Mouse (Mus musculus) stomach, embryonic 15.5 days (tissue): ENCODE data around the gene Slc15a1. TPM values are rescaled to one million over a fixed set of nuclear protein-coding genes. Genes with fewer than 3 reads are reported as not detected.

Source experiments
- ATAC-seq: fragments of 200-750 bp; cut with Nextera tagmentation; 2 replicates; pipeline ENCODE4 v1.8.0; 2017; ENCODE audit warnings: low read depth, moderate number of reproducible peaks, moderate TSS enrichment; ENCODE audit not compliant: insufficient read depth, low FRiP score
- H3K27ac ChIP-seq: fragments of 300-500 bp; sonication (generic); 2 replicates; pipeline ENCODE4 v1.5.1; 2015; ENCODE audit warnings: mild to moderate bottlenecking, inconsistent platforms
- H3K27me3 ChIP-seq: fragments of 300-500 bp; sonication (generic); replicated peaks from 2 replicates; pipeline ENCODE4 v1.6.1; 2015; ENCODE audit warnings: inconsistent platforms
- H3K36me3 ChIP-seq: fragments of 300-500 bp; sonication (generic); 2 replicates; pipeline ENCODE4 v1.6.1; 2015; ENCODE audit warnings: inconsistent platforms
- H3K4me1 ChIP-seq: fragments of 300-500 bp; sonication (generic); 2 replicates; pipeline ENCODE4 v1.6.1; 2015; ENCODE audit warnings: inconsistent platforms
- H3K4me2 ChIP-seq: fragments of 300-500 bp; sonication (generic); 2 replicates; pipeline ENCODE4 v1.6.1; 2015; ENCODE audit warnings: mild to moderate bottlenecking, inconsistent platforms
- H3K4me3 ChIP-seq: fragments of 300-500 bp; sonication (generic); replicated peaks from 2 replicates; pipeline ENCODE4 v1.5.1; 2015; ENCODE audit warnings: inconsistent platforms
- H3K9ac ChIP-seq: fragments of 300-500 bp; sonication (generic); 2 replicates; pipeline ENCODE4 v1.6.1; 2015; ENCODE audit warnings: inconsistent platforms
- H3K9me3 ChIP-seq: fragments of 300-500 bp; sonication (generic); 2 replicates; pipeline ENCODE4 v1.6.1; 2016; ENCODE audit warnings: inconsistent platforms
- WGBS: fragments of 180-500 bp; shearing (Covaris S2); methylation state at CpG from one replicate; pipeline ENCODE4 v1.1.7; 2015; 5-methylcytosine and 5-hydroxymethylcytosine counted together
- polyA plus RNA-seq: library from polyadenylated mRNA; unstranded; fragments of >200 nt; fragmentation: Nextera tagmentation; extraction: Ambion mirVana; gene quantifications from 2 replicates; pipeline ENCODE4 v1.2.1, GENCODE M21; 2015

The Slc15a1 gene
- polyA plus RNA-seq, 1 experiment from 2014 or later: 1.6 TPM

- ATAC-seq: no peak
- no peak overlapping the region for H3K27ac ChIP-seq
- no peaks in the 10 kb centered on the region for H3K9me3 ChIP-seq
- H3K4me3 ChIP-seq: no peak overlapping the region
- H3K4me2 ChIP-seq: no peak overlapping the region
- no peaks in the 10 kb centered on the region for H3K36me3 ChIP-seq
- 78% methylated on average over 1 of the region's 1 CpGs for WGBS
- H3K9ac ChIP-seq: no peak overlapping the region
- H3K4me1 ChIP-seq: no peaks in the 10 kb centered on the region
- no peaks in the 10 kb centered on the region for H3K27me3 ChIP-seq
These were observed 19.3 kb downstream of the Slc15a1 start for GRCm38 (mm10) chr14:121485722-121486121.

DNA sequence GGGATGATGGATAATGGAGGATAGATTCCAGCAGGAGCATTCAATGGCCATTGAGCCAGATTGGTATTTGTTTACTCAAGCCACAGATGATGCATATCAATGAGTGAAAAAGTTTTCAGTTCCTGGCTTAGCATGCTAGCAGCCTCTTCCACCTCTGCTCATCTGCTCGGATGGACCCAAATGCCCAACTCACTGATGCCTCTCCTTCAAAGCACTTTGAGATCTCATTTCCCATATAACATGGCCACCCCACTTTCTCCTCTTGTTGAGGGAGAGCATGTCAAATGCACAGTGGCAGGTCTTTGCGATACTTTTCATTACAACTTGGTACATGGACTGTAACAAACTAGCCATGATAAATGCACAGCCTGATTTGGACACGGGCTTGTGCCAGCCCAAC, 20.6 kb downstream of the Slc15a1 start:
- no peak overlapping the region for H3K27ac ChIP-seq
- no peaks in the 10 kb centered on the region for H3K4me1 ChIP-seq
- ATAC-seq: no peak
- no peak overlapping the region for H3K4me3 ChIP-seq
- no peak overlapping the region for H3K9ac ChIP-seq
- 83% methylated on average over 3 of the region's 3 CpGs for WGBS
- H3K4me2 ChIP-seq: no peak overlapping the region
- no peaks in the 10 kb centered on the region for H3K27me3 ChIP-seq
- no peaks in the 10 kb centered on the region for H3K9me3 ChIP-seq
- H3K36me3 ChIP-seq: no peaks in the 10 kb centered on the region

DNA sequence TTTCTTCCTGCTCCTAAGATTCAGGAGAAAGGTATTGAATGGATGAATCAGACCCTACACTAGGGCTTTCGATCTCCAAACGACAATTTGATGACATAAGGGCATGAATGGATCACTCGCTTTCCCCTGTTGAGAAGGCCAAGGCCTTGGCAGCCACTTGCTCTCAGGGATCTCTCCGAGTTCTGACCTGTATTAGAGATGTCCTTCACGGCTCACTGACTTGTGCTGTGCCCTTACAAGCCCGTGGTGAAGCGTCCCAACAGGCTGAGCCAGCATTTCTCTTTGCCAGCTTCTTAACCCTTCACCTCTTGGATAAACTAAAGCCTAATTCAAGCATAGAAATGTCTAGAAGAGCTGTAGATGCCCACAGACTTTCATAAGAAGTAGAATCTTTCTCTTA, 22.9 kb downstream of the Slc15a1 start:
- no peak for ATAC-seq
- H3K4me3 ChIP-seq: no peak overlapping the region
- no peak overlapping the region for H3K27ac ChIP-seq
- WGBS: 70% methylated on average over 7 of the region's 7 CpGs
- H3K9ac ChIP-seq: no peak overlapping the region
- no peak overlapping the region for H3K4me2 ChIP-seq
- no peaks in the 10 kb centered on the region for H3K27me3 ChIP-seq
- H3K4me1 ChIP-seq: no peaks in the 10 kb centered on the region
- H3K9me3 ChIP-seq: no peaks in the 10 kb centered on the region
- H3K36me3 ChIP-seq: no peaks in the 10 kb centered on the region

DNA sequence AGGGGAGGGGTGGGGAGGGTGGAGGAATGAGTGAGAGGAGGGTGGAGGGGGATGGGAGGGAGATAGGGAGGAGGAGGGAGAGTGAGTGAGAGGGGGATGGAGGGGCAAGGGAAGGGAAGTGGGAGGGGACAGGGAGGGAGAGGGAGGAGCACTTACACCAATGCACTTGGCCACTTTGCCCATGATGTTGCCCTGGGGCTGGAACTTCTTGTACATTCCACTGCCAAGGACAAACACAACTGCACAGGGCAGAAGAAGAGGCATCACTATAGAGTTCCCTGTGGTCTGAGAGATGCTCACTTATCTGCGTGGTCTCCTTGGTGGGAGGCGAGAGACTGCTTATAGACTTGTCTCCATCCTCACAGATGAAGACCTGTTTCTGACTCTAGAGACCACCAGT, 23.5 kb downstream of the Slc15a1 start:
- Histone ChIP-seq H3K36me3 (no peaks in the 10 kb centered on the region), H3K27me3 (no peaks in the 10 kb centered on the region), H3K9ac (no peak overlapping the region), H3K27ac (no peak overlapping the region), H3K4me3 (no peak overlapping the region), H3K4me1 (no peaks in the 10 kb centered on the region), H3K9me3 (no peaks in the 10 kb centered on the region), H3K4me2 (no peak overlapping the region)
- 93% methylated on average over 2 of the region's 2 CpGs for WGBS
- no peak for ATAC-seq

GRCm38 (mm10) chr14:121479096-121479495, 26.0 kb downstream of the Slc15a1 start:
- no peak for ATAC-seq
- no peak overlapping the region for H3K9ac ChIP-seq
- H3K4me2 ChIP-seq: no peak overlapping the region
- no peaks in the 10 kb centered on the region for H3K36me3 ChIP-seq
- H3K4me1 ChIP-seq: no peaks in the 10 kb centered on the region
- H3K4me3 ChIP-seq: no peak overlapping the region
- H3K27me3 ChIP-seq: no peaks in the 10 kb centered on the region
- H3K27ac ChIP-seq: no peak overlapping the region
- 73% methylated on average over 3 of the region's 3 CpGs for WGBS
- H3K9me3 ChIP-seq: no peaks in the 10 kb centered on the region

DNA sequence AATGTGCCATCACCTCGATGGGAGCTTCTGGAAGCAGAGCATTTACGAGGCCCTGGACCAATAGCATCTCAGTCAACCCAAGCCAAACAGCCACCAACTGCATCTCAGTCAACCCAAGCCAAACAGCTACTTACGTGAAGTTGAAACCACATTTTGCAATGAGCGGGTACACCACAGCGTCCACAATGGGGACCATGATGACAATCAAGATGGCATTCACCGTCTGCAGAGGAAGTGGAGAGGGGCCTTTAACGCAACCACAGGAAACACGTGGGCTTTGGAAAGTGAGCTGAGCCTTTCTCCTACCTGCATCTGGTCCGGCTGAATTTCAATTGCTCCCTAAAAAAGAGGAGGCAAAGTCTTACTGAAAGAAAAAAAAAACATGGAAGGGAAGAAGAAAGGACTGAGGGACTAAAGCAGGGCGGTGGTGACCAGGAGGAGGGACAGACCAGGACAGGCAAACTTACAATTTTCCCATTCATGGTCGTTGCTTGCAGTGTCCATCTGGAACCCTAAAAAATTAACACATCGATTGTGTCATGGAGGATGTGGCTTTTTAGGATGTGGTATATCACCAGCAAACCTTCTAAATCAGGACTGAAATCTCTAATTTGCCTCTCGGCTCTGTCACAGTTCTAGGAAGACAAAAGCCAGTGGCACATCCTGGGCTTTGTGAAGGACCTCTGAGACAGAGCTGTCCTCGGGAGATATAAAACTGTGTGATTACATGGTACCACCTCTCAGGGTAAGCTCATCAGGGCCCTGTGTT, 26.9 kb downstream of the Slc15a1 start:
- no peaks in the 10 kb centered on the region for H3K4me1 ChIP-seq
- H3K27me3 ChIP-seq: no peaks in the 10 kb centered on the region
- H3K4me2 ChIP-seq: no peak overlapping the region
- H3K9me3 ChIP-seq: no peaks in the 10 kb centered on the region
- H3K36me3 ChIP-seq: no peaks in the 10 kb centered on the region
- ATAC-seq: no peak
- no peak overlapping the region for H3K4me3 ChIP-seq
- WGBS: 80% methylated on average over 14 of the region's 14 CpGs
- H3K27ac ChIP-seq: no peak overlapping the region
- H3K9ac ChIP-seq: no peak overlapping the region

- Histone ChIP-seq H3K36me3 (no peaks in the 10 kb centered on the region), H3K9ac (no peak overlapping the region), H3K27me3 (no peaks in the 10 kb centered on the region), H3K27ac (no peak overlapping the region), H3K9me3 (no peaks in the 10 kb centered on the region), H3K4me1 (no peaks in the 10 kb centered on the region), H3K4me2 (no peak overlapping the region), H3K4me3 (no peak overlapping the region)
- no peak for ATAC-seq
- WGBS: 66% methylated on average over 4 of the region's 4 CpGs
These were observed 31.2 kb downstream of the Slc15a1 start for GRCm38 (mm10) chr14:121473869-121474268.

DNA sequence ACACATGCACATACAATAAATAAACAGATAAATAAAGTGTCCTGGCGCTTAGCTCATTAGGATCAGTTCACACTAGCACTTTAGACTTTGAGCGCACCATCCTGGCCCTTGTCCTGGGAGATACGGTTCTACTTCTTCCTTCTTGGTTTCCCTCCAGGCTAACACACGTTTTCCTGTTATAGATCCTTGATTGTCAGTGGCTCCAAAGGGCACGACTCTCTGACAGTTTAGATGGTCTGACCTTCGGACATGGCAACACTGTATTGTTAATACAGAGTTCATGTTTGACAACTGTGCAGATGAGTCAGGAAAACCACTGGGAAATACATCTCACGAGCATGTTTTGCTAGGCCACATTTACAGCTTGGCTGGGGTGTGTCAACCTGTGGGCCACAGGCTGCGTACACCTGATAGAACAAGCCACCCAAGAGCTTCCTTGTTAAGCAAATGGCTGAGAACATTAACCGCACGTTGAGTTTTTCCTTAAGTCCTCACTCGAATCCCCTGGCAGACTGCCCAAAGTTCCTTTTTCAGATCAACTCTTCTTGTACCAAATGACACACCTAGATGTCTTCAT, 33.4 kb downstream of the Slc15a1 start:
- ATAC-seq: peak; percentile 47; the same call in 1 of the 2 replicates
- no peak overlapping the region for H3K9ac ChIP-seq
- H3K4me1 ChIP-seq: no peaks in the 10 kb centered on the region
- H3K4me2 ChIP-seq: no peak overlapping the region
- H3K36me3 ChIP-seq: no peaks in the 10 kb centered on the region
- 68% methylated on average over 11 of the region's 11 CpGs for WGBS
- H3K27me3 ChIP-seq: no peaks in the 10 kb centered on the region
- H3K27ac ChIP-seq: no peak overlapping the region
- H3K4me3 ChIP-seq: no peak overlapping the region
- no peaks in the 10 kb centered on the region for H3K9me3 ChIP-seq

DNA sequence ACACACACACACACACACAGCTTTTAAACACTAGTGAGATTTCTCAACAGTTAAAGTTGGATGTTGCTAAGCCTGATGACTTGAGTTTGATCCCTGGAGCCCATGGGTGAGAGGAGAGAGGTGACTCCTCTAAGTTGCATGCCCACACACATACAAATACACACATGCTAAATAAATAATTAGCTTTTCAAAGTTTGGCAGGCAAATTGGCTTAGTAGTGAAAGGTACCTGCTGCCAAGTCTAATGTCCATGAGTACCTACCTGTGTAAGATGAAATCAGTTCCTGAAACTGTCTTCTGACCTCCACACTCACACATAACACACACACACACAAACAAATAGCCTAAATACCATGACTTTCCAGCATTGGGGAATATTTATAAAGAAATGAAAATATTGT, 35.5 kb downstream of the Slc15a1 start:
- Histone ChIP-seq H3K27me3 (no peaks in the 10 kb centered on the region), H3K9ac (no peak overlapping the region)
- ATAC-seq: no peak

DNA sequence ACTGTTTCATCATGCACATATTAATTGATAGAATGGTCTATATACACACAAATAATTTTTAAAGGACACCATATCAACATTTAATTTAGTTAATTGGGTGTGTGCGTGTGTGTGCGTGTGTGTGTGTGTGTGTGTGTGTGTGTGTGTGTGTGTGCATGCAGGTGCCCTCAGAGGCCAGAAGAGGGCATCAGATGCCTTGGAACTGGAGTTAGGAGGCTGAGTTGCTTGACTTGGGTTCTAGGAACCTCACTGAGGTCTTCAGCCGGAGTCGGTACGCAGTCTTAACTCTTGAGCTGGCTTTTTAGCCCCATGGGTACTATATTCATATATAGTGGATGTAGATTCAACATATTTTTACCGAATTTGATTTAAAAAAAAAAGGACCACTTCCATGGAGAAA, 37.4 kb downstream of the Slc15a1 start:
- no peak for ATAC-seq
- Histone ChIP-seq H3K4me3 (no peak overlapping the region), H3K9me3 (no peaks in the 10 kb centered on the region), H3K4me1 (no peaks in the 10 kb centered on the region), H3K27me3 (no peaks in the 10 kb centered on the region), H3K9ac (no peak overlapping the region), H3K27ac (no peak overlapping the region), H3K36me3 (no peaks in the 10 kb centered on the region), H3K4me2 (no peak overlapping the region)
- WGBS: 92% methylated on average over 6 of the region's 6 CpGs

More for the DNA sequence above, 35.5 kb downstream of the Slc15a1 start:
- H3K27ac ChIP-seq: no peak overlapping the region
- H3K36me3 ChIP-seq: no peaks in the 10 kb centered on the region
- no peaks in the 10 kb centered on the region for H3K4me1 ChIP-seq
- H3K9me3 ChIP-seq: no peaks in the 10 kb centered on the region
- no peak overlapping the region for H3K4me2 ChIP-seq
- no peak overlapping the region for H3K4me3 ChIP-seq

DNA sequence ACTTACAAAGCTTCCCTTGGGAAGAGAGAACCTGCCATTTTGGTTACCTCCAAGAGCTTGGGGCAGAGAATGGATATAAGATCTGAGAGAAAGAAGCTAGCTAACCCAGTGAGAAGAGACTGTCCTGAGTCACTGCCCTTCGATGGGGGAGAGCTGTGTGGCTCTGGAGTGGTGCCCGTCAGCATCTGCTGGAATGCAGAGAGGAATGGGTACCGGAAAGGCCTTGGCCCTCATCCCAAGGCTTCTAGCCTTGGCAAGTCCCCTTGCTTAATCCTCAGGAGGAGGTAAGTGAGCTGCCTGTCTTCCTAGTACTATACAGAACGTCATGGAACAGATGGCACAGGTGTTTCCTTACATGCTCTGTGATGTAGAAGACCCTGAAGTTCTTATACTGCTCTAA, 38.6 kb downstream of the Slc15a1 start:
- Histone ChIP-seq H3K27me3 (no peaks in the 10 kb centered on the region), H3K4me1 (no peaks in the 10 kb centered on the region), H3K27ac (no peak overlapping the region), H3K36me3 (no peaks in the 10 kb centered on the region), H3K4me3 (no peak overlapping the region), H3K9me3 (no peaks in the 10 kb centered on the region), H3K4me2 (no peak overlapping the region), H3K9ac (no peak overlapping the region)
- 81% methylated on average over 4 of the region's 4 CpGs for WGBS
- ATAC-seq: no peak

DNA sequence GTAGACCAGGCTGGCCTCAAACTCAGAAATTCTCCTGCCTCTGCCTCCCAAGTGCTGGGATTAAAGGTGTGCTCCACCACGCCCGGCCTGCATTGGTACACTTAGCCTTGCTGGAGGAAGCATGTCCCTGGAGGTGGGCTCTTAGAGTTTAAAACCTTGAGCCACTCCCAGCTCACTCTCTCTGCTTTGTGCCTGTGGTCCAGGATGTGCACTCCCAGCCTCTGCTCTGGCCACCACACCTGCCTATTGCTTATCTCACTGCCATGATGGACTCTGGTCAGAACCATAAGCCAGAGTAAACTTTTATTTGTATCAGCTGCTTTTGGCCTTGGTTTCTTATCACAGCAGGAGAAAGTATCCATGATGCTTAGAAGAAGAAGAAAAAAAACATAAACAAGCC, 40.7 kb downstream of the Slc15a1 start:
- Histone ChIP-seq H3K9ac (no peak overlapping the region), H3K4me1 (no peaks in the 10 kb centered on the region), H3K36me3 (no peaks in the 10 kb centered on the region), H3K4me3 (no peak overlapping the region), H3K4me2 (no peak overlapping the region), H3K27ac (no peak overlapping the region), H3K27me3 (no peaks in the 10 kb centered on the region), H3K9me3 (no peaks in the 10 kb centered on the region)
- ATAC-seq: no peak
- WGBS: 93% methylated on average over 2 of the region's 2 CpGs
